Mouse (Mus musculus): ENCODE measurements around the gene Kcnn1.
"Not testable (repeated sequence)": the region's sequence is repeated elsewhere in the genome, so short reads cannot be mapped to it uniquely, and the experiment has no call there.

Gene Kcnn1

DNA sequence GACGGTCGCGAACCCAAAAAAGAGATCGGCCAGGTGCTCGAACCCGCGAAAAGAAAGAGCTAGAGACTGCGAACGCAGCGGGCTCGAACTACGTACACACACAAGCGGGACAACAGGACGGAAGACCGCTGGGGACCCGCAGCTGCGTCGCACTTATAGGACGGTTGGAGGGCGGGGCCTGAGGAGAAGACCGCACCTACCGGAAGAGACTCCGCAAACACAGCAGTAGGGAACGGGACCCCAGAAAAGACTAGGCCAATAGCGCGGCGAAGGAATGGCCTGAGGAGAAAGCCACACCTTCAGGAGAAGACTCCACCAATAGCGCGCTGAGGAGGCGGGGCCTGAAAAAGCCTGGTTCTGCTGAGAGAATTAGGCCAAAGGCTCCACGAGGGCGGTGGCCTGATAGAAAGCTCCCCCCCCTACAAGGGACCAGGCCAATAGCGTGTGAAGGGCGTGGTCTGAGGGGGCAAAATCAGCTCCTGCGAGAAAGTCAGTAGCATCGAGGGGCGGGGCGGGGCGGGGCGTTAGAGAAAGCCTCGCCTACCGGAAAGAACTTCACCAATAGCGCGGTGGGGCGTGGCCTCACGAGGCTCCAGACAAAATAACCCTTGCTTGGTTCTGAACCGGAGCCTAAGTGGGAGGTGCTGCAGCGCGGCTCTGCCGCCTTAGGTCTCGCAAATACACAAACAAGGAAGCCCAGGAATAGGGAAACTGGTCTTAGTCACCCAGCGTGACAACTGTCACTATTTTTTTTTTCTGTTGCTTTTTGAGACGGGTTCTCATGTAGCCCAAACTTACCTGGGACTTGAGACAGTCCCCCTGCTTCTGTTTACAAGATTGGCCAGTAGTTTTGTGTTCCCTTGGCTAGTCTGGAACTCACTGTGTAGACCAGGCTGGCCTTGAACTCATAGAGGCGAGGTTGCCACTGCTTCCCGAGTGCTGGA is 23.4 kb downstream of the Kcnn1 start, which contains the start of gene Arrdc2:
Gene Arrdc2, minus strand, starts transcription at position 313 of the 944 bp plus-strand sequence.
- peak; percentile 100 for DNase-seq

DNA sequence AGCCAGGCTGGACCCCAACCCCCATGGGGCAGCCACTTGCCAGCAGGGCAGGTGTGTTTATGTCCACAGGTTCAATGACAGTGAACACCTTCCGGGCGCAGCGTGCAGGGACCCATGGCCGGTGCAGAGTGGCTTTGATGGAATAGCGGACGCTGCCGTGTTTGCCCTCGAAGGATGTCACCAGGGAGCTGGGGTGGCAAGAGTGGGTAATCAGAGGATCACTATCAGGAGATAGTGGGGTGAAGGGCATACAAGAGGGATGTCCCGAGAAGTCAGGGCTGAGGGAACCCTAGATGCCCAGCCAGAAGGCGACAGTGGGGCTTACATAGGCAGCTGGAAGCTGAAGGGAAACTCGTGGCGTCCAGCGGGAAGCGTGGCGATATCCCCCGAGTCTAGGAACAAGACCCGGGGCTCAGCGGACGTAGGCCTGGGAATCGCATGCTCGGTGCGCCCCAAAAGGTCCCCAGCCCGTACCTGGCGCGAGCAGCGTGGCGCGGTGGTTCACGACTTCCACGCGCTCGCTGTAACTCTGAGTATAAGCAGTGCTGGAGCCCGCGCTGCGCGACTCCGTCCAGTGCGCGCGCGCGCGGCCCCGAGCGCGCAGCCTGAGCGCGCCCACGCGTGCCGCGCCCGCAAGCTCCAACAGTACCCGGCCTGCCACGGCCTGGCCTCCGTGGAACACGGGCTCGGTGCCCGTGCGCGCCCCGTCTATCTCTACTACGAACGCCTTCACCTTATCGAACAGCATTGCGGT is 24.2 kb downstream of the Kcnn1 start:
- DNase-seq: no peak

DNA sequence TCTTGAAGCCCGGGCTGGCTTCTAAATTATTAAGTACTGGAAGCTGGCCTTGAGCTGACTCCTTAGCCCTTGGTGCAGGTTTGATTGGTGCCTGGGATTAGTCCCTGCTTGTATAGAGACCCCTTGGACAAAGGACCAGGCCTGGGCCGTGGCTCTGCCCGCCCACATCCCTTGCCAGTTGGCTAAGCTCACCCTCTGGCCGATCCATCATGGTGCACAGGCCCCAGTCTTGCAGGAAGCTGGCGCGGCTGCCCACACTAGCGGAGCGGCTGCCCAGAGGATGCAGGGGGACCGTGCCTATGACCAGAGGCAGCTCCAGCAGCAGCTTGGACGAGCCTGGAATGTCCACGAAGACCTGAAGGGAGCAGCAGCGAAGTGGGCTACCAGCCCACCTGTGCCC is 26.4 kb downstream of the Kcnn1 start:
- no peak for DNase-seq

DNA sequence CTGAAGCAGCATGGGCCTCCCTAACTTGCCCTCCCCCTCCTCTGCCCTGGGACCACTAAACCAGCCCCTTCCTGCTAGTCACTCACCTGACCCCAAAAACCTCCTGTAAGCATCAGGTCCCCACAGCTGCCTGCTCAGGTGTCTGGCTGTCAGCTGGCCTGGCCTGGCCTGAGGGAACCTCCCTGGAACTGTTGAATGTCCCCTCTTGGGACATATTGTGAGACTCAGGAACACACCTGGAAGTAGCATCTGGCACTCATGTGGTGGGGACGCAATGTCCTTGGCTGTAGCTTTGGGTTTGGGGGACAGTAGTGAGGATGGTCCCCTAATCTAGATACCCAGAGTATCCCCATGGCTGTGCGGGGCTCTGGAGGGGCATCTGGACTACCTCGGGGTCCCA is 29.0 kb downstream of the Kcnn1 start:
- no peak for DNase-seq

DNA sequence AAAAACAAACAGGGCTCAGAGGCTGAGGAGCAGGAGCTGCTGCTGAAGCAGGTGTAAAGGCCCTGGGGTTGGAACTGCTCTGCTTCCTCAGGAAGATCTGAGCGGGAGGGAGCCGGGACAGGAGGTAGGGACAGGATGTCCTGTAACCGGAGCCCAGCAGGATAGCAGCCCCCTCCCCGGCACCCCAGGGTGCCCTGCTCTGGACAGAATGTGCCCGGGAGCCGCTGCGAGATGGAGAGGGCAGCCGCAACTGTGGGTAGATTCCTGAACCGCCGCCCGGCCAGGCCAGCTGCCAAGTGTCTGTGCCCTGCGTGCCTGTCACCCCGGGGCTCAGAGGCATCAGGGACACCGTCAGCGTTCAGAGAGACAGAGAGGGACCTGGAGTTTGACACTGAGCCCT is 29.5 kb downstream of the Kcnn1 start:
- peak; percentile 71 for DNase-seq

DNA sequence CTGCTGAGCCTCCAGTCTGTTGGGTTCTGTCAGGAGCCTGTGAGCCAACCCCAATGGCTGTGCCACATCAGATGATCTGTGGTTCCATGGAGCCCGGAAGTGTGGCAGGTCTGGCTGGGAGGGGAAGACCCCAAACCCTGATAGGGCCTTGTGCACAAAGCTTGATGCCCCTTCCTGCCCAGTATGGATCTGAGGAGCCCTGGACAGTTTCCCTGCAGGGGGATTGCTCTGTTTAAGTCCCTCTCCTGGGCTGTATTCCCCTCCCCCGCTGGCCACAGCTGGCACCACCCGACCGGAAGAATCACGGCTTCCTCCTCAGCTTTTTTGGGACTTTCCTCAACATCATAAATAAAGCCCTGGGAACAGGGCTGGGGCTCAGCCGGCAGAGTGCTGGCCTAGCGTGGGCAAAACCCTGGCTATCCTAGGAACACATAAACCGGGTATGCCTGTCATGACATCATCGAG is 30.0 kb downstream of the Kcnn1 start:
- DNase-seq: peak; percentile 64

DNA sequence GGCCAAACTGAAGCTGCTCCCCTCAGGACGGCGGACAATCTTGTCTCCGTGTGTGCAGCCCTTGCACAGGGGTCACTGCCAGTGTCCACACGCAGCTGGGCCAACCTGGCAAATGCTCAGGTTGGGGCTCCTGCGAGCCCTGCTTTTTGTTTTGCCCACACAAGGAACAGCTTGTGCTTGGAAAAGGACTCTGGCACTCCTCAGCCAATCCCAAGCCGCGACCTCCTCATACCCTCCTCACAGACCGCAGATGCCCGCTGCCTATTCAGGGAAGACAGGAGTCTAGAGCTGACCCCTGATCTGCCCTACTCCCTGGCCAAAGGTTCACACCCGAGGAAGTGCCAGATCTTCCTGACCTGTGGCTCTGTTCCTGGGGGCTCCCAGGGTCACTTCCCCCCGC is 30.7 kb downstream of the Kcnn1 start:
- no peak for DNase-seq

DNA sequence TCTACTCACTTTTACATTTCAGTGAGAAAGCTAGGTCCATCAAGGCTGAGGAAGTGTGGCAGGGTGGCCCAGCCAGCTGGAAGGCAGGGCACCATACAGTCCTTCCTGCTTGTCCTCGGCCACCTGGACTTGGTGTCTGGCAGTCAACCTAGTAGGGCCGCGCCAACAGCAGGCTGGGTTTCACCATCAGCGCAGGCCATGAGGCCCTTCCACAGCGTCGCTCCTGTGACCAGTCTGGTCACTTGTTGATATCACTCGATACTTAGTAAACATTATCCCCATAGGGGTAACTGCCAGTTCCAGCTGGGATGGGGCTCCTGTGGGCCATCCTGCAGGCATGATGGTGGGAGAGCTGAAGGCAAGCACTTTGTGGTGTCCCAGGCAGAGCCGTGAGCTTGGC is 31.5 kb downstream of the Kcnn1 start:
- no peak for DNase-seq

DNA sequence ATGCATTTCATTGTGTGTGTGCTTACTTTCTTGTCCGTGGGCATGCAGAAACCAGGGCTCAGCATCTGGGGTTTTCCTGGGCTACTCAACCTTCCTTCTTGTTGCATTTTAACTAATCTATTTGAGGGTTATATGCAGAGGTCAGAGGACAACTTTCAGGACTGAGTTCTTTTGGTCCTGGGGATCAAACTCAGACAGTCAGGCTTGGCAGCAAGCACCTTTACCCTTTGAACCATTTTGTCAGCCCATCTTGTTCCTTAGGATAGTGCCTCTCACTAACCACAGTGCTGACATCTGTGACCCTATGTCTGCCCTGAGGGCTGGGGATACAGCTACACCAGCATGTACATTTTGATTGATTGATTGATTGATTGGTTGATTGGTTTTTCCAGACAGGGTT is 35.3 kb downstream of the Kcnn1 start:
- DNase-seq: no peak

DNA sequence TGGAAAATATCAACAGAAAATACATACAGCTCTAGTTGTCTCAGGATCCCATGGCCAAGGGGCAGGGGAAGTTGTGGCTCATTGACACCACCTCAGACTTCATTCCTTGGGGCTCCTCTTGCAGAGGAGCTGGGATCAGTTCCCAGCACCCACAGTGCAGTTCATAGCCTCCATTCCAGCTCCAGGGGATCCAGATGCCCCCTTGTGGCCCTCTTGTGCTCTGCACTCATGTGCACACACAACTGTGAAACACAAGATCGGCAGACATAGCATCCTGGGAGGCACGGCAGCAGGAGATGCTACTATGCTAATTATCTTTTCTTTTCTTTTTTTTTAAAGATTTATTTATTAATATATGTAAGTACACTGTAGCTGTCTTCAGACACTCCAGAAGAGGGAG is 36.0 kb downstream of the Kcnn1 start:
- no peak for DNase-seq

DNA sequence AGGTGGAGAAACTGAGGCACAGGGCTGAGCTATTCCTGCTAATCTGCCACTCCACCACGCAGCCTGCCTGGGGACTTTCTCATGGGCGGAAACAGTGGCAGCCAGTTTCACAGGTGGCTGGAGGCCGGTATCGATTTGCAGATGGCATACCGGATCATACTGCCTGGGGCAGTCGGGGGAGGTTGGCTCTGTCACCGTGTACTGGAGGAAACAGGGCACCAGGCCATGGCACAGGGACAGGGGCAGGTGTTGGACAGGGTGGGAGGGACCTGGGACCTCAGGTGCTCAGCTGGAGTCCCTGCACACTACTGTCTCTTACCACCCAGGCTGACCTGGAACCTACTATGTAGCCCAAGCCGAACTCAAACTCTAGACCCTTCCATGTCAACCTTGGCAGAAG is 37.2 kb downstream of the Kcnn1 start:
- no peak for DNase-seq

DNA sequence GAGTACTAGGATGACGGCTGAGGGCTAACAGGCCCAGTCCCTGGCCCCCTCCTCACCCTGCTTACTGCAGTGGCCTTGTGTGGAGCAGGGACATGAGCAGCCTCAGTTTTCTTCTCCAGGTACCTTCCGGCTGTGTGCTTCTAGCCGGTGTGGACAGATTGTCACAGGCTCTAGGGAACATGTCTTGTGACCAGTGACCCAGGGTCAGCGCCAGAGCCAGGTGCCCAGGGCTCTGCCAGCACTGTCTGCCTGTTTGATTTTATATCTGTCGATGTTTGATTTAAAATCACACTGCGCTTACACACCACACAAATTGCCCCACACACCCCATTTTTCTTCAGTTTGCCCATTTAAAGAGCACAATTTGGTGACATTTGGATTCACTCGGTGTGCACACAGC is 39.3 kb downstream of the Kcnn1 start:
- no peak for DNase-seq

DNA sequence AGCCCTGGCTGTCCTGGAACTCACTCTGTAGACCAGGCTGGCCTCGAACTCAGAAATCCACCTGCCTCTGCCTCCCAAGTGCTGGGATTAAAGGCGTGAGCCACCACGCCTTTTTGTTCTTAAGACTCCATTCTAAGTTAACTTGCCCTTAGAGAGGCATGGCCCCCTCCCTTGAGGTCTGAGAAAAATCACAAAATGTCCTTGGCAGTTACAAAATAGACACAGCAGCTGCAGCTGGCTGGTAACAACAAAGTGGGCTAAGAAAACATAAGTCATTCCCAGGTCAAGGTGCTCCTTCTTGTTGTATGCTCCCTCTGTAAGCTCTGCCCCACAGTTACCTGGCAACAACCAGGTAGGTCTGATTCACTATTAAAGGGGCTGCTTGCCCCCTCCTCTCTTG is 40.5 kb downstream of the Kcnn1 start:
- not testable (repeated sequence) for DNase-seq

DNA sequence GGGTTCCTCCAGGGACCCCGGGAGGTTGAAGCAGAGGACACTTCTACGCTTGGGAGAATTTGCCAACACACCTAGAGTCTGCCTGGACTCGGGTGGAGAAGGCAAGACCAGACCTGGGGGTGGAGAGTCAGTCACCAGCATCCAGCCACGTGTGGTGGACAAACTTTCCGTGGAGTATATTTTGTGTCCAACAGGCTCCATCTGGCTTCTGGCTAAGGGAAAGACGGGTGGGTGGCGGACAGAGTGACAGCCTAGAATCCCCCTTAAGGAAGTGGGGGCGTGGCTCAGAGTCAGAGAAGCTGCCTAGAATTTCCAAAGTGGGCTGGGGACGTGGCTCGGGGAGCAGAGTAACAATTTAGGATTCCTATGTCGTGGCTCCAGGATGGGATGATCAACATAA is 41.1 kb downstream of the Kcnn1 start:
- no peak for DNase-seq

DNA sequence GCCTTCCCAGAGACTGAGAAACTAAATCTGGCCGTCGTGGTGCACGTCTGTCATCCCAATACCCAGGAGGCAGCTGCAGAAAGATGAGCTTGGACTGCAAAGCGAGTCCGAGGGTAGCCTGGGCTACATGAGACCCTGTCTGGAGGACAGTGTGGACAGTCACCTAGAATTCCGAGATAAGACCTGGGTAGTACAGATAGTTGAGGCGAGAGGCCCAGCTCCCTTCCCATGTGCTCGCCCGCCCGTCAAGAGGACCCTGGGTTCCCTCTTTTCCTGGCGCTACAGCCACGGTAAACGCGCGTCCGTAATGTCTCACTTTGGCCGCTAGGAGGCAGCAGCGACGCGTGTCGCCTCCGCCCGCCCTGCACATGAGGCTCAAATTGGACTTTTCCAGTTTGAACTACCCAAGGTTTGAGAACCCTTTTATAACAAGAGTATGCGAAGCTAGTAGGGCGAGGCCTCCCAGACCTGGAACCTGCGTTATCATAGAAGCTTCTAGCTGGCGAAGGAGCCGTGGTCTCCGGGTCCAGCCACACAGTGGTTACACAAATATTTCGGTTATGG is 41.6 kb downstream of the Kcnn1 start:
- peak; percentile 75 for DNase-seq

DNA sequence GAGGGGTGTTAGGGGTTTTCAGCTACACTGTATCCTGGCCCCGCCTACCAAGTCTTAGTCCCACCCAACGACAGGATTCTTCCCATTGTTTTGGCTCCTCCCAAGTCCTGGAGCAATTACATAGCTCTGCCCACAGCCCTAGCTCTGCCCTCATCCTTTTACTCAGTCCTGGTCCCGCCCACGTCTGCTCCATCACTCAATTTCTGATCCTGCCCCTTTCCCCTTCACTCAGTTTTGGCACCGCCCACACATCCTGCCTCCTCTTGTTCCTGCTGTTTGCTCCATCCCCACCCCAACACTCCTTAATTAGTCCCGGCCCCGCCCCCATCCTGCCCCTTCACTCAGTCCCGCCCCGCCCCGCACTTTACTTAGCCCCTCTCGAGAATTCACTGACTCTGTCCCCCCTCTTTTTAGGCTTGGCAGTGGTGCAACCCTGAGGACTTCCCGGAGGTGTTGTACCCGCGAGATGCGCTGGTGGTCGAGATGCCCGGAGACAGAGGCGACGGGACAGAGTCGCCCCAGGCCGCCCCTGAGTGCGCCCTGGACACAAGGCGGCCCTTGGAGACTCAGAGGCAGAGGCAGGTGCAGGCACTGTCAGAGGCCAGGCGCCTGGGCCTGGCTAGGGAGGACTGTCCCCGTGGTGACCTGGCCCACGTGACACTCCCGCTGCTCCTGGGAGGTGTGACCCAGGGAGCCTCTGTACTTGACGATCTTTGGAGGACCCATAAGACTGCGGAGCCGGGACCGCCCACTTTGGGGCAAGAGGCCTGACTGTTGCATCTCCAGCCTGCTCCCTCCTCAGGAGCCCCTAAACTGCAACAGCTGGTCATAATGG is 42.7 kb downstream of the Kcnn1 start:
- peak; percentile 90 for DNase-seq

DNA sequence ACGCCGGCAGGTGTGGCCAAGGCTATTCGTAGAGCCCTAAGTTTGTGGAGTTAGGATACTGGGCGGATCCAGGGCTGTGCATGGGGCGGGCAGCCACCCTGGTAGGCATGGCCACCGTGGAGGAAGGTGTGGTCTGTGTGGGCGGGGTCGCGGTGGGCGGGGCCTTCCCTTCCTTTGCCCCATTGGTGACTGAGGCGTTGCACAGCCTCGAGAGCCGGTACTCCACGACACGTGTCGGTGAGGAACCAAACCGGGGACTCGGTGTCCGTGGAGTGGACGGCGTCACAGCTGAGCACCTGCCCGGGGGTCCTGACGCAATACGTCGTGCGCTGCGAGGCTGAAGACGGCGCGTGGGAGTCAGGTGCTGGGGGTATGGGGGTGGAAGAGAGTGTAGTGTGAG is 46.4 kb downstream of the Kcnn1 start:
- DNase-seq: peak; percentile 75

DNA sequence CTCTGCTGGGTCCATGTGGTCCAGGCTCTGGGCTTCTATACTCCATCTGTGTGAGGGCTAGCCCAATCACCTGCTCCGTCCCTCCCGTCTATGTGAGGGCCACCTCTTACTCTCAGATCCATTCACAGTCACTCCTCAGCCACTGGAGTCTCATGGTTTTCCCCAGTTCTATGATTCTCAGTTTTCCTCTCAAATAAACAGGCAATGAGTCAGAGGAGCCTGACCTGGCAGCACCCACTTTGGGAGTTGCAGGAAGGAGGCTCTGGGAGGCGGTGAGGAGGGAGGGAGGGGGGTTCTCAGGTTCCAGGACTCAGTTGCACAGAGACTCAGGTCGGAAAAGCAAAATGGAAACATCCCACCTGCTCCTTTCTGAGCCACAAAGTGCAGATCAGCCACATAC is 50.2 kb downstream of the Kcnn1 start:
- no peak for DNase-seq

DNA sequence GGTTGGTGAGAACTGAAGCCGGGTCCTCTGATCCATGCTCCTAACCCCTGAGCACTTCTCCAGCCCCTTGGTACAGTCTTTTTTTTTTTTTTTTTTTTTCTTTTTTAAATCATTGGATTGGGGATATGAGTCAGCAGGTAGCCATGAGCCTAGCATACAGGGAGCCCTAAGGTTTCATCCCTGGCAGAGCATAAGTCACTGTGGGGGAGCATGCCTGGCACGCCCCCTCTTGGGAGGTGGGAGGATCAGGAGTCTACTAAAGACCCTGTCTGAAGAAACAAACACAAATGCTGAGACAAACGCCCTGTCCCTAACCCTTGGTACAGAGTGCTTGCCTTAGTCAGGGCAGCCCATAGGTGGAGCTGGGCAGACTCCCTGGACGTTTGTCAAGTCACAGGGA is 51.0 kb downstream of the Kcnn1 start:
- no peak for DNase-seq

DNA sequence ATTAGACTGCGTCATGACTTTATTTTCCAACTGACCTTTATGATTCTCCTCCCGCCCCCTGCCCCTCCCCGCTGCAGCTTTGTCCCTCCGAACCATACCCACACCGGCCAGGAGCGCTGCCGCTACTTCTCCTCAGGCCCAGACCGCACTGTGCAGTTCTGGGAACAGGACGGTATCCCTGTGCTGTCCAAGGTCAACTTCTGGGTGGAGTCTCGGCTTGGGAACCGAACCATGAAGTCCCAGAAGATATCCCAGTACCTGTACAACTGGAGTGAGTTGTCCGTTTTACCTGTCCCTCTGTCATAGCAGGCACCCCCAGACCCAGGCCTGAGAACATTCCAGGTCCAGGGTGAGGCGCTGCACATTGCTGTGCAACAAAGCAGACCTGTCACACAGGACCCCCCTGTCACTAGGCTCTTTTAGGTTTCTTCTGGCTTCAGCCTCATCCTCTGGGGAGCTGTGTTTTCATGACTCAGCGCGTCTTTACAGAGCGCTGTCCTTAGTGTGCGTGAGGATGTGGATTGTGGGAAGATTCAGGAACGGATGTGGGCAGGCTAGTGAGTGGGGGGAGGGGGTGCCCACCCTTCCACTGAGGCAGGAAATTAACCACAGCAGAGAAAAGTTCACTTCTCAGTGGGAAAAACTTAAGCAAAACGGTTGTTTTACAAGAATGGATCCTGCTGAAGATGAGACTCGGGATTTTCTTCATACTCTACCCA is 51.9 kb downstream of the Kcnn1 start:
- no peak for DNase-seq

DNA sequence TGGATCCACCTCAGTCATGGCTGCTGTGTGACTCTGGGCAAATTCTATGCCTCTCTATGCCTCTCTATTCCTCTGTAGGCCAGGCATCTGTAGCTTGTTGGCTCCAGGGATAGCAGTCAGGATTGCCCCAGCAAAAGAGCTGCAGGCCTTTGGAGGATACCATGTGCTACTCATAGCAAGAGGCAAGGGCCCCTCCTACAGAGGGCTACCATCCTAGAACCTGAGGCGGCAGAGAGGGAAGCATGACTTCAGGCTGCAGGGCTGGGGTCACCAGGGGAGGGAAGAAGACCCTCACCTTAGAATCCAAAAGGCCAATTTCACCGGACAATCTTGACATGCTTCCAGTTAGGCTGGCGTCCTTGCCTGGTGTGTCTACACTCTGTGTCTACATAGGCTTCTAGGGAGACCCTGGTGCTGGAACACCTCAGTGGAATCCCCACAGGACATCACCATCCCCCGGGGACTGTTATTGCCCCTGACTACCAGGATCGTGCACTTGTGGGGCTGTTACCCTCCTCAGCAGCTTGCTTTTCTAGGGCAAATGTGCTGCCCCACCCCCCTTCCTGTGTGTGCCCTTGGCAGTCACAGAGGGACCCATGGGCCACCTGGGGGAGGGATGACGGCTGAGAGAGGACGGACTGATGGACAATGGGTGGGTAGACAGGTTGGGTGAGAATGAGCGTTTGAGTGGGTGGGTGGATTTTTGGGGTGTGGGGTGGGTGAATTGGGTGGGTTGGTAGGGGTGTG is 53.9 kb downstream of the Kcnn1 start:
- no peak for DNase-seq

All from kidney, adult 9 months (tissue).